Mouse (Mus musculus) forebrain, embryonic 12.5 days (tissue): ENCODE results near the gene Cyth1. TPM values are rescaled to one million over a fixed set of nuclear protein-coding genes. Genes with fewer than 3 reads are reported as not detected.

ENCODE experiments used
- ATAC-seq: fragments of 200-750 bp; cut with Nextera tagmentation; 2 replicates; pipeline ENCODE4 v1.8.0; 2017; ENCODE audit warnings: moderate TSS enrichment; ENCODE audit not compliant: low FRiP score
- H3K27ac ChIP-seq: fragments of 300-500 bp; sonication (generic); 2 replicates; pipeline ENCODE4 v1.5.1; 2016; ENCODE audit warnings: mild to moderate bottlenecking
- H3K27me3 ChIP-seq: fragments of 300-500 bp; sonication (generic); 2 replicates; pipeline ENCODE4 v1.6.1; 2016; ENCODE audit warnings: mild to moderate bottlenecking
- H3K36me3 ChIP-seq: fragments of 300-500 bp; sonication (generic); replicated peaks from 2 replicates; pipeline ENCODE4 v1.6.1; 2016; ENCODE audit warnings: mild to moderate bottlenecking
- H3K4me1 ChIP-seq: fragments of 300-500 bp; sonication (generic); 2 replicates; pipeline ENCODE4 v1.6.1; 2016
- H3K4me2 ChIP-seq: fragments of 300-500 bp; sonication (generic); 2 replicates; pipeline ENCODE4 v1.6.1; 2016; ENCODE audit warnings: mild to moderate bottlenecking, moderate library complexity
- H3K4me3 ChIP-seq: fragments of 300-500 bp; sonication (generic); replicated peaks from 2 replicates; pipeline ENCODE4 v1.5.1; 2016; ENCODE audit warnings: mild to moderate bottlenecking
- H3K9ac ChIP-seq: fragments of 300-500 bp; sonication (generic); 2 replicates; pipeline ENCODE4 v1.6.1; 2016; ENCODE audit warnings: mild to moderate bottlenecking
- H3K9me3 ChIP-seq: fragments of 300-500 bp; sonication (generic); 2 replicates; pipeline ENCODE4 v1.6.1; 2016
- WGBS: fragments of 180-500 bp; shearing (Covaris S2); methylation state at CpG from one replicate; pipeline ENCODE4 v1.1.7; 2016; 5-methylcytosine and 5-hydroxymethylcytosine counted together
- polyA plus RNA-seq: library from polyadenylated mRNA; unstranded; fragments of >200 nt; fragmentation: Nextera tagmentation; extraction: Ambion mirVana; gene quantifications from 2 replicates; pipeline ENCODE4 v1.2.1, GENCODE M21; 2016

The Cyth1 gene
- polyA plus RNA-seq, 1 experiment from 2014 or later: 24.0 TPM

- no peak for ATAC-seq
- Histone ChIP-seq H3K4me2 (no peak overlapping the region), H3K9me3 (no peaks in the 10 kb centered on the region), H3K4me3 (no peak overlapping the region), H3K36me3 (peaks cover 51% of the 10 kb centered on the region), H3K4me1 (no peaks in the 10 kb centered on the region; the same call in 1 of the 2 replicates), H3K27me3 (no peaks in the 10 kb centered on the region), H3K9ac (no peak overlapping the region), H3K27ac (no peak overlapping the region)
- WGBS: 91% methylated on average over 5 of the region's 5 CpGs
These were observed 78.1 kb downstream of the Cyth1 start for GRCm38 (mm10) chr11:118170333-118170732.

GRCm38 (mm10) chr11:118168714-118169113 is 79.7 kb downstream of the Cyth1 start:
- 72% methylated on average over 9 of the region's 9 CpGs for WGBS
- no peak for ATAC-seq
- peaks cover 59% of the 10 kb centered on the region for H3K36me3 ChIP-seq
- H3K27ac ChIP-seq: no peak overlapping the region
- no peaks in the 10 kb centered on the region; the same call in 1 of the 2 replicates for H3K4me1 ChIP-seq
- H3K9ac ChIP-seq: no peak overlapping the region
- no peaks in the 10 kb centered on the region for H3K9me3 ChIP-seq
- H3K27me3 ChIP-seq: no peaks in the 10 kb centered on the region
- H3K4me2 ChIP-seq: no peak overlapping the region
- no peak overlapping the region for H3K4me3 ChIP-seq

- WGBS: 91% methylated on average over 5 of the region's 5 CpGs
- H3K9ac ChIP-seq: no peak overlapping the region
- no peaks in the 10 kb centered on the region for H3K9me3 ChIP-seq
- H3K27ac ChIP-seq: no peak overlapping the region
- no peak overlapping the region for H3K4me3 ChIP-seq
- H3K36me3 ChIP-seq: peaks cover 64% of the 10 kb centered on the region
- no peak overlapping the region for H3K4me2 ChIP-seq
- H3K27me3 ChIP-seq: no peaks in the 10 kb centered on the region
- ATAC-seq: no peak
- H3K4me1 ChIP-seq: no peaks in the 10 kb centered on the region; the same call in 1 of the 2 replicates
These were observed 81.8 kb downstream of the Cyth1 start for GRCm38 (mm10) chr11:118166626-118167025.

GRCm38 (mm10) chr11:118165681-118166080 is 82.7 kb downstream of the Cyth1 start:
- WGBS: 42% methylated on average over 11 of the region's 11 CpGs
- H3K4me2 ChIP-seq: no peak overlapping the region
- no peaks in the 10 kb centered on the region for H3K9me3 ChIP-seq
- no peak for ATAC-seq
- no peak overlapping the region for H3K27ac ChIP-seq
- H3K27me3 ChIP-seq: no peaks in the 10 kb centered on the region
- no peak overlapping the region for H3K9ac ChIP-seq
- H3K36me3 ChIP-seq: peaks cover 64% of the 10 kb centered on the region
- H3K4me1 ChIP-seq: no peaks in the 10 kb centered on the region; the same call in 1 of the 2 replicates
- no peak overlapping the region for H3K4me3 ChIP-seq

- Histone ChIP-seq H3K27ac (no peak overlapping the region), H3K9me3 (no peaks in the 10 kb centered on the region), H3K27me3 (no peaks in the 10 kb centered on the region), H3K36me3 (peaks cover 53% of the 10 kb centered on the region), H3K9ac (no peak overlapping the region), H3K4me1 (no peaks in the 10 kb centered on the region; the same call in 1 of the 2 replicates), H3K4me3 (no peak overlapping the region), H3K4me2 (no peak overlapping the region)
- WGBS: 80% methylated on average over 8 of the region's 8 CpGs
- ATAC-seq: no peak
These were observed 83.8 kb downstream of the Cyth1 start for GRCm38 (mm10) chr11:118164566-118164965.

GRCm38 (mm10) chr11:118162245-118162644 is 86.1 kb downstream of the Cyth1 start:
- Histone ChIP-seq H3K27ac (no peak overlapping the region), H3K4me3 (no peak overlapping the region)
- no peak for ATAC-seq

GRCm38 (mm10) chr11:118161240-118161639 is 87.2 kb downstream of the Cyth1 start:
- Histone ChIP-seq H3K27ac (no peak overlapping the region), H3K4me2 (no peak overlapping the region)
- WGBS: 88% methylated on average over 6 of the region's 6 CpGs

More at GRCm38 (mm10) chr11:118162245-118162644, 86.1 kb downstream of the Cyth1 start:
- H3K27me3 ChIP-seq: no peaks in the 10 kb centered on the region
- no peaks in the 10 kb centered on the region for H3K9me3 ChIP-seq
- H3K36me3 ChIP-seq: peaks cover 35% of the 10 kb centered on the region
- WGBS: 83% methylated on average over 10 of the region's 10 CpGs
- no peak overlapping the region for H3K9ac ChIP-seq
- H3K4me1 ChIP-seq: peaks cover 4% of the 10 kb centered on the region; the same call in 1 of the 2 replicates
- H3K4me2 ChIP-seq: no peak overlapping the region

GRCm38 (mm10) chr11:118160763-118161162 is 87.6 kb downstream of the Cyth1 start:
- ATAC-seq: no peak
- Histone ChIP-seq H3K27ac (no peak overlapping the region), H3K4me2 (no peak overlapping the region), H3K4me3 (no peak overlapping the region), H3K9ac (no peak overlapping the region), H3K4me1 (peaks cover 4% of the 10 kb centered on the region; the same call in 1 of the 2 replicates), H3K36me3 (peaks cover 21% of the 10 kb centered on the region), H3K9me3 (no peaks in the 10 kb centered on the region), H3K27me3 (no peaks in the 10 kb centered on the region)
- 94% methylated on average over 2 of the region's 2 CpGs for WGBS

More at GRCm38 (mm10) chr11:118161240-118161639, 87.2 kb downstream of the Cyth1 start:
- Histone ChIP-seq H3K4me3 (no peak overlapping the region), H3K27me3 (no peaks in the 10 kb centered on the region), H3K36me3 (peaks cover 25% of the 10 kb centered on the region), H3K4me1 (peaks cover 4% of the 10 kb centered on the region; the same call in 1 of the 2 replicates), H3K9me3 (no peaks in the 10 kb centered on the region), H3K9ac (no peak overlapping the region)
- ATAC-seq: no peak

- Histone ChIP-seq H3K27me3 (no peaks in the 10 kb centered on the region), H3K9ac (no peak overlapping the region), H3K36me3 (peaks cover 5% of the 10 kb centered on the region), H3K4me2 (no peak overlapping the region), H3K27ac (no peak overlapping the region), H3K4me3 (no peak overlapping the region), H3K4me1 (0 out of 2 replicates have a peak, but pooled peaks cover 4% of the 10 kb centered on the region), H3K9me3 (no peaks in the 10 kb centered on the region)
- 83% methylated on average over 4 of the region's 4 CpGs for WGBS
- ATAC-seq: no peak
These were observed 89.6 kb downstream of the Cyth1 start for GRCm38 (mm10) chr11:118158753-118159152.

GRCm38 (mm10) chr11:118156480-118157060 is 91.8 kb downstream of the Cyth1 start:
- Histone ChIP-seq H3K9me3 (0 out of 2 replicates have a peak, but pooled peaks cover under 1% of the 10 kb centered on the region), H3K9ac (no peak overlapping the region), H3K4me2 (no peak overlapping the region), H3K4me3 (no peak overlapping the region), H3K27ac (no peak overlapping the region), H3K27me3 (no peaks in the 10 kb centered on the region), H3K36me3 (no peaks in the 10 kb centered on the region), H3K4me1 (0 out of 2 replicates have a peak, but pooled peaks cover 4% of the 10 kb centered on the region)
- no peak for ATAC-seq
- 71% methylated on average over 8 of the region's 8 CpGs for WGBS

- no peak overlapping the region for H3K27ac ChIP-seq
- peaks cover 4% of the 10 kb centered on the region; the same call in 1 of the 2 replicates for H3K9me3 ChIP-seq
- 89% methylated on average over 4 of the region's 4 CpGs for WGBS
- ATAC-seq: no peak
- H3K4me2 ChIP-seq: no peak overlapping the region
- H3K36me3 ChIP-seq: no peaks in the 10 kb centered on the region
- no peak overlapping the region for H3K9ac ChIP-seq
- no peak overlapping the region for H3K4me3 ChIP-seq
- no peaks in the 10 kb centered on the region for H3K27me3 ChIP-seq
- 0 out of 2 replicates have a peak, but pooled peaks cover 3% of the 10 kb centered on the region for H3K4me1 ChIP-seq
These were observed 95.4 kb downstream of the Cyth1 start for GRCm38 (mm10) chr11:118152964-118153363.

GRCm38 (mm10) chr11:118151423-118152180 is 96.8 kb downstream of the Cyth1 start:
- 0 out of 2 replicates have a peak, but pooled peaks cover 3% of the 10 kb centered on the region for H3K4me1 ChIP-seq
- H3K9ac ChIP-seq: no peak overlapping the region
- peaks cover 4% of the 10 kb centered on the region; the same call in 1 of the 2 replicates for H3K9me3 ChIP-seq
- no peak overlapping the region for H3K4me3 ChIP-seq
- no peak overlapping the region for H3K4me2 ChIP-seq
- 93% methylated on average over 5 of the region's 5 CpGs for WGBS
- H3K27me3 ChIP-seq: no peaks in the 10 kb centered on the region
- no peaks in the 10 kb centered on the region for H3K36me3 ChIP-seq
- H3K27ac ChIP-seq: no peak overlapping the region
- ATAC-seq: no peak
